Mouse (Mus musculus) G1E (cell line): ENCODE results near the gene Wdr95.

ENCODE experiments used
- CTCF ChIP-seq: IDR thresholded peaks from 2 replicates; pipeline ENCODE4 v1.5.1; 2012; ENCODE audit warnings: low read depth, low read length, inconsistent platforms, mixed read lengths
- GATA2 ChIP-seq: IDR thresholded peaks from 2 replicates; pipeline ENCODE4 v1.6.1; 2012; ENCODE audit warnings: low read depth, low read length, inconsistent platforms, borderline replicate concordance

DNA sequence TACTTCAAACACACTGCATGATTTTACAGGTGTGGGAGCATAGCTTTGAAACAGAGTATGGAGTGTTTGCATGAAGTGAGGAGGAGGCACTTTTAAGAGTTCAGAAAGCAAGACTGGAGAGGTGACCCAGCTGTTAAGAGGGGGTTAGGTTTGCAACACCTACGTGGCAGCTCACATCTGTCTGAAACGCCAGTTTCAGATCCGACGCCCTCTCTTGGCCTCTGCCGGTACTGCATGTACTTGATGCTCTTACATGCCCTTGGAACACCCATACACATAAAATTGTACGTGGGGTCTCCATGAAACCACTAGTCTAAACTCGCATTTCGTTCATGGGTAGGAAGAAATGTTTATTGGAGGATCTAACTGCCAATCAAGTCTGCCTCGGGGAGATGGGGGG, 24.3 kb downstream of the Wdr95 start:
- TF ChIP-seq CTCF (no peak), GATA2 (no peak)
